Mouse (Mus musculus) 416B (cell line): ENCODE measurements around the gene Arl2bp.

ENCODE experiments used
- DNase-seq: peaks from one replicate; pipeline ENCODE4 v3.0.0; 2011; ENCODE audit warnings: low read depth

Gene Arl2bp

DNA sequence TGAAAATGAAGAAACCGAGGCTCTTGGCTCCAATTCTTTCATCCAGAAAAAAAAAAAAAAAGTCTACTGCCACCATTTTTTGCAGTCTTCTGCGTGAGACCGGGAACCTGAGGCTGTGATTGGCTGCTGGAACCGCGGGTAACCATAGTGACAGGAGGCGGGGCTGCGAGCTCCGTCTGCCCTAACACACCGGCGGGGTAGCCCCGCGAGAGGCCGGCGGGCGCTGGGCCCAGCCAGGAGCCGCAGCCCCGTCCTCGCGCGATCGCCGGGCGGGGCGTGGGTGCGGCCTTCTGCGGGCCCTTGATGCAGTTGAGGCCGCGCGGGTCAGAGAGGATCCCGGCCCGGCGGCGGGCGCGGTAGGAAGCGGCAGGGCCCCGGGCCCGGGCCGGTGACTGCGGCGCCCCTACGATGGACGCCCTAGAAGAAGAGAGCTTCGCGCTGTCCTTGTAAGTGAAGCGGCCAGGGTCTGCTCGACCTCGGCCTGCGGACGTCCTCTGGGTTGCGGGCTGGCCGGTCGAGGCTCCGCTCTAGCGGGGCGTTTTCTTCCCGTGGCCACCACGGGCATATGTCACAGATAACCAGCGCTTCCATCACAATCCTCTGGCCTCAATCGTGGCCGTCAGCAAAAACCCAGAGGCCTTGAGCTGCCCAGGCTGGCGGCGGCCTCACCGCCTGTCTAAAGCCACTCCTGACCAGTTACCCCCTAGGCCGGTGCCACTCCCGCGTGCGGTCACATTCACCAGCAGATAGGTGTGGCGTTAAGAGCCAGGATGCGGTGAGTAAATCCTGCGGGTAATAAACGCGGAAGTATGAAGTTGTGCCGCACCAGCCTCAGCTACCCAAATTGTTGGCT is at the start of gene Arl2bp:
TSS of gene Arl2bp (plus strand) at position 145 of the 853 bp plus-strand sequence.
- DNase-seq, result peak; percentile 95

DNA sequence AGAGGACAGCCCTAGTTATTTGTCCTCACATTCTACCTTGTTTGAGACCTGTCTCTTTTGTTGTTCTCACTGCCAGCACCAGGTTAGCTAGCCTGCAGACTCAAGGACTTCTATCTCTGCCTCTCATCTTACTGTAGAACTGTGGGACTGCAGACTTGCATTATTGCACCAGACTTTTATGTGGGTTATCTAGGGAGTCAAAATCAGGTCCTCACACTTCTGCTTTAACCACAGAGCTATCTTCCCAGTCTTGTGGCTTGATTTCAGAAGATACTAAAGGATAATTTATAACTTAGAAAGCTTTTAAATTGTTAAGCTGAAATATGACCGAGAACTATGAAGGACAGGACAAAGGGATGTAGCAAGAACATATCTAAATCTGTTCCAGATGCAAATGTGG is 41.5 kb upstream of the Arl2bp start:
- DNase-seq, result peak; percentile 21

DNA sequence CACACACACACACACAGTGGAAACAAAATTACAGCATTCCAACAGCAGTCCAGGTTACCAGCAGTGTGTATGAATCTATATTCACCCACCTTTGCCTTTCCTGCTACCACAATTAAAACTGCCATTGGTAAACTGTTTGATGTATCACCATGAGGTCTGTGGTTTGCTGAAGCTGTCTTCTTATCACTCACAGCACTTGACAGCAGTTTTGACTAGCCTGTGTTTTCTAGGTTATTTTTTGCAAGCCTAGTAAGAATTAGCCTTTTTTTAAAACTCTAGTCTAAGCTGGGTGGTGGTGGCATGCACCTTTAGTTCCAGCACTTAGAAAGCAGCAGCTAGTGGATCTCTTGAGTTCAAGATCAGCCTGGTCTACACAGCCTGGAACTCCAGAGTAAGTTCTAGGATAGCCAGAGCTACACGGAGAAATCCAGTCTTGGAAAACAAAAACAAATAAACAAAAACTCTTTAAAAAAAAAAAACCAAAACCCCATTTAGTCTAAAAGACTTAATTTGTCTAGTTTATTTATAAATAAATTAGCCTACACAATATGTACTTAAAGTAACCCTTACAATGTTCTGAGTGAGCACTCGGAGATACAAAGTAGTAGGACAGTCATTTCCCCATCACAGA is 32.7 kb upstream of the Arl2bp start:
- peak; percentile 52 for DNase-seq

DNA sequence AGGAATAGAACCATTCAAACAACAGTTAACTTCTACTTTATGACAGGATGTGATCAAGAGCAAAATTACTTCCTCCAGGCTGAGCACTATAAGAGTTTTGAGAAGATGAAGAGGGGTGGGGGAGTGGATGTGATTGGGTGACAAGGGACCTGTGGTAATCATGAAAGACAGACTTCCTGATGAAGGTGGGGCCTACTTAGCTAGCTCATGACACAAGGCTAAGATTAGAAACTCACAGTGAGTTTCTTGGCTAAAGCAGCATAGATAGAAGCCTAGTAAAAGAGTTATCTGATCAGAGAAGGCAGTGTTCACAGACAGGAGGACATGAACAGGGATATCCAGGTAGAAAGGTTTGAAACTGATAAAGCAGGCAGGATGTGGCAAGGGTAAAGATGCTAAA is 32.2 kb upstream of the Arl2bp start:
- DNase-seq, result peak; percentile 99

DNA sequence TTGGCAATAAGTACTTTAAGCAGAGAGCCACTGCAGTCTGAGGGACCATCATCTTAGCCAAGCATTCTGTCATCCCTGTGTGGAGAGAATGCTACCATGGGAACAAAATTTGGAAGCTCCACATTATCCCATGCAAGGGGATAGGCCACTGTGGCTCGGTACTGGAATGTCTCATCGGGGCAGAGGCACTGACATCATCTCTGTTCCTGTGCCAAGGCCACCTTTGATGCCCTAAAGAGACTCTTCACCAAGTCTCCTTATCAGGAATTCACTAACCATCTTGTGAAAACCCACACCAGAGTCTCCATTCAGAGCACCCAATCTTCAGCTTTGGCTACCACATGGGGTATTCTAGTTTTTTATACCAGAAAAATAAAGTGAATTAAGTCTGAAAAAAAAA is 25.2 kb upstream of the Arl2bp start:
- no peak for DNase-seq

DNA sequence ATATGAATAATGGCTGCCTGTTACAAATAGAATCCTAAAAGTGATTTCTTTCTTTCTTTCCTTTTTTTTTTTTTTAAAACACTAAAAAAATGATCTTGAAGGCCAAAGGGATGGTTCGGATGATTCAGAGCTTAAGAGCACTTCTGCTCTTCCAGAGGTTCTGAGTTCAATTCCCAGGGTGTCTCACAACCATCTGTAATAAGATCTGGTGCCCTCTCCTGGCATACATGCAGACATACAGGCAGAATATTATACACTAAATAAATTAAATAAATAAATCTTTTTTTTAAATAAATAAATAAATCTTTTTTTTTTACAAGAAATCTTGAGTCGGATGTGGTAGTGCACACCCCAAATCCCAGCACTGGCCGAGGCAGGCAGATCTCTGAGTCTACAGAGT is 24.5 kb upstream of the Arl2bp start:
- DNase-seq, result peak; percentile 60

DNA sequence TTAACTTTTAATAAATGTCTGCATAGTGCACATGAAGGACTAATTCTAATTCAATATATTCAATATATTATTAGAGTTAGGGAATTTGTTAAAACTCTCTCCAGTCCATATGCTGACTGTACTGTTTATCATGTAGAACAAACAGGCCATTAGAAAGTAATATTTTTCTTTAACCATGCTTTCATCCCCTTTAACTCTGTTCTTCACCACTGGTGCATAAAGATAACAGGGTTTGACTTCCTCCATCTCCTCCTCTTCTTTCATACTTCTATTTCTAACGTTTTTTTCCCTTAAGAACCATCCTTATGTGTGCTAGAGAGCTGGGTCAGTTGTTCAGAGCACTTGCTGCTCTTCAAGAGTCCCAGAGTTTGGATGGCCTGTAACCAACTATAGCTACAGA is 21.2 kb upstream of the Arl2bp start:
- DNase-seq, result no peak

DNA sequence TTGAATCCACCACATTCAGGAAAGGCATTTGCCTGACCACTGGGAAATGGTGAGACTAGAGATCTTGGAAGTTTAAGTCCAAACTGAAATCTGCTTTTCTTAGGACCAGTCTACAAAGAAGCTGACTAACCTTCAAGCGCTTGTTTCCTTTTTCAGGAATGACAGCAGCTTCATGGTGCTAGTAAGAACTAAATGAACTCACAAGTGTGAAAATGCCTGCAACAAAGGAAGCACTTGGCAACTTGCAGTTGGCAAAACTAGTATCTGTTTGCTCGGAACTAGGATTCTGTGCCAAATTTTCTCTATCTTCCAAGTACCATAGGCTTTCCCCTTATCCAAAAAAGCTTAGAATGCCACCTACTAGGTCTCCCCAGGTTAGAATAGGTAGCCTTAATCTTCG is 20.2 kb upstream of the Arl2bp start:
- DNase-seq, result no peak

DNA sequence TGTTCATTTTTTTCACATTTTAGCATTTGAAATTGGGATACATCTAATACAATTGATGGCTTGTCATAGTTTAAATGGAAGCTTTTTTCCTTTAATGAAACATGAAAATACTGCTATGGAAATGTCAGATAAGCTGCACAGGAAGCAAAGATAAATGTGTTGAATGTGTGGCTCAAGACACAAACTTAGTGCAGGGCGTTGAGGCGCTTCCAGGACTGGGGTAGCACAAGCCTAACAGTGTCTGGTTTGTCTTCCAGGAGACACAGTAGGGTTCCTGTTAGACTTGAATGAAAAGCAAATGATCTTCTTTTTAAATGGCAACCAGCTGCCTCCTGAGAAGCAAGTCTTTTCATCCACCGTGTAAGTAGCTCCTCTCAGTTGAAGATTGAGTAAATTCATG is 16.9 kb upstream of the Arl2bp start:
- DNase-seq, result no peak

DNA sequence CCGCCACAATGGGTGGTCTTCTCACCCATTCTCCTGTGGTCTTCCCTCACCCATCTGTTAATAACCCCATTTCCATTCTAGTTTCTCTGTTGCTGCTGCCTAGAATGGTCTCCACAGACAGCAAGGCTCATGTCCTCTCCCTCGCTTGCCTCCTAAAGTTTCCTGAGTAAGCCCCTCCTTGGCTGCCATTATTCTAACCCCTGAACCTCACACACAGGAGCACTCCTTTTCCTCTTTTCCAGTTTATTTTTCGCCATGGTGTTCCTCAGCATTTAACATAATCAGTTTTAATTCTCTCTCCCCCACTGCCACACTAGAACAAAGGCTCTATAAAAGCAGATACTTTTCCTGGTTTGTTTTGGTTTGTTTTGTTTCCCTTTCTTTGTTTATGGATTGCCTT is 13.4 kb upstream of the Arl2bp start:
- DNase-seq, result no peak

DNA sequence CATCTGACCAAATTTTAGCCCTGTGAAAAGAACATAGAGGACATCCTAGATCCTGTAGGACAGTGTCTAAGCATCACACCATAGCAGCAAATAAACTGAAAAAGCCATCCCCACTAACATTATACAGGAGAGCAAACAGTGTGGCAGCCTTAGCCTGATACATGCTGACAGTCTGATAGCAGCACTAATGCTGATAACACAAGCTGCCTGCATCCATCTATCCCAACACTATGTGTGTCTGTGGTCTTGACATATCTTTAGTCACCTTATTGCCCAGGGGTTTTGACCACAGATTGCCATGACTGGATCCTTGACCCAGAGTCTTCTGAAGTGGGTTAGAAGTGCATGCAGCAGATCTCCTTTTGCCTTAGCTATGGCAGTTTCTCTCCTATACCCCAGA is 11.4 kb upstream of the Arl2bp start:
- DNase-seq, result no peak

DNA sequence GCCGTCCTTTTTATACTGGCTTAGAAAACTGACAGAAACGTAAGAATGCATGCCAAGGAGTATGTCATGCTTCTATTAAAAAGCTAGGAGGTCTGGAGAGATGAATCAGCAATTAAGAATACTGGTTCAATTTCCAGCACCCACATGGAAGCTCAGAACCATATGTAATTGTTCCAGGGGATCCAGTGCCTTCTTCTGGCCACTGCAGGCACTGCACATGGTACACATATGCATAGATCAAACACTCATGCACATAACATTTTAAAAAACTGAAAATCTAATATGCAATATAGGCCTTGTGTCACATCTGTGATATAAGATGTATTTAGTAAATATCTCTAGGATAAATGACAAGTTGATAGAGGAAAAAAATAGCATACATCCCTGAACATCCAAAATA is 8.4 kb upstream of the Arl2bp start:
- DNase-seq, result peak; percentile 33

DNA sequence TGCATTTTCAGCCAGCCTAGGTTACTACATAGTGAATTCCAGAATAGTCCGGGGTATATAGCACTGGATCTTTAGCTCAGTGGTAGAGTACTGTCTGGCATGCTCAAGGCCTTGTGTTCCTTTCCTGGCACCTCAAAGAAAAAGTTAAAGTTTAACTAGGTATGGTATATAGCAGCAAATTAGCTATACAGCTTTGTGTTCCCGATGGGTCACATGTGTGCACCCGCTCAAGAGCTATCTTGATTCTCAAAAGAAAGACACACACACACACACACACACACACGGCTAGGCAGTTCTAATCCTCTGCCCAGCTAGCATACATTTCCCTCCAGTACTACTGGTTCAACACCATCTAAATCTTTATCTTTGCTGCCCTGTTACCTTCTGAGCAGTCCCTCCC is 6.0 kb upstream of the Arl2bp start:
- DNase-seq, result no peak

DNA sequence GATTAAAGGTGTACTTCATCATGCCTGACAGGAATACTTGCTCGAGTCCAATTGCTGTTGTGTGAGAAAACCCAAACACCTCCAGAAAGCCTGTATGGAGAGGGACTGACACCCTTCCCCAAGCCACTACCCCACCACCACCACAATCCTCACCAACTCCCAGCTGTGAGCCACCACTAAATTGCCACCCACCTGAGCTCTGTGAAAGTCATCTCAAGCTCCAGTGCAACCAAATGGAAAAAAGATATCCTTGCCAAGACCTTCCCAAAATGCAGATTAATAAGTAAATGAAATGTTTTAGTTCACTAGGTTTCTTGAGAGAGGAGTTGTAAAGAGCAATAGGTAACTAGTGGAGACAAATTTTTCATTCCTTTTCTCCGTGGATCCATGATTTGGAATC is 1.7 kb upstream of the Arl2bp start:
- DNase-seq, result no peak

DNA sequence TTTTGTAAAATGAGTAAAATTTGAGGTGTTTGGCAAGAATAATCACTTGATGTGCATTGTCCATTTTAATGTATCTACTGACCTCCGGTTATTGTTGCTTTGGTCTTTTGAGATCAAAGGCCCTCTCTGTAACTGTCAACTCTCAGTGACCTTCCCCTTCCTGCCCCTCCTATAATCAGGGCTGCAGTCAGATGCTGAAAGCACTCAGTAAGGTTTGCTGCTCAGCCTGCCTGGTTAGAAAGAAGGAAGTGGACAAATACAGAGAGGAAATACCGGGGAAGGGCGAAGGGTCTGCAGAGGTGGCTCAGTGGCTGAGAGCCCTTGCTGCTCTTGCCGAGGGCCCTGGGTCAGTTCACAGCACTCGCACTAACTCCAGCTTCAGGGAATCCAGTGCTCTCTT is 8.0 kb downstream of the Arl2bp start:
- DNase-seq, result peak; percentile 24

DNA sequence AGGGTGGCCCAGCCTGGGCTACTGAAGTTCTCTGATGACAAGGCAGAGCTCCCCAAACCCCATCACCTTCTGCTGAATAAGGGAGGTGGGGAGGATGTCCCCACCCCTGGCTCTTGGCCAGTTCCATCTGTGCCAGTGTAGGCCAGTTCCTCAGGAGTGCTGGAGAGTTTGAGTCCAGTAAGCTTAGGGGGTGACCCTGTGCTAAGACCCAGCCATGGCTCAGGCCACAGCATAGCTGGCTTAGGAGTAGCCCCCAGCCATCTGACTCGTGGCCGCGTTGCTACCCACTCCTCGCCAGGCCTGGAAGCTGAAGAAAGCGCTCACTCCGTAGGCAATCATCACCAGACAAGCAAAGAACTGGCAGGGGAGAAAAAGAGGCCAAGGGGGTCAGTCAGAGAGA is 9.5 kb downstream of the Arl2bp start:
- DNase-seq, result no peak

DNA sequence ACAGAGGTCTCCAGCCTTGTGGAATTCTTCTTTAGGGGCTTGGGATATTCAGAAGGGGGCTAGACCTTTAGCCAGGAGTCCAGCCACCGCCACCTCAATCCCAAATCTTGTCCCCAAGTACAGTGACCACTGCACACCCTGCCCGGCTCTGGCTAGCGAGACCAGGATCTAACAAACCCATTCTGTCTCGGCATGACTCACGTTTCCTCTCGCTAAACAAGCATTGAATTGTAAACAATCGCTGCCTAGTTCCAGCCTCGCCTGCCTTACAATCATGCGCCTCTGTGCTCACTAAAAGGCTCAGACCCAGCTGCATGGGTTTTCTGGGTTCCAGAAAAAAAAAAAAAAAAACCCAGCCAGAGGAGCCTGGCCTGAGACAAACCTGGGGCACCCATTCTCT is 12.2 kb downstream of the Arl2bp start:
- DNase-seq, result peak; percentile 64

DNA sequence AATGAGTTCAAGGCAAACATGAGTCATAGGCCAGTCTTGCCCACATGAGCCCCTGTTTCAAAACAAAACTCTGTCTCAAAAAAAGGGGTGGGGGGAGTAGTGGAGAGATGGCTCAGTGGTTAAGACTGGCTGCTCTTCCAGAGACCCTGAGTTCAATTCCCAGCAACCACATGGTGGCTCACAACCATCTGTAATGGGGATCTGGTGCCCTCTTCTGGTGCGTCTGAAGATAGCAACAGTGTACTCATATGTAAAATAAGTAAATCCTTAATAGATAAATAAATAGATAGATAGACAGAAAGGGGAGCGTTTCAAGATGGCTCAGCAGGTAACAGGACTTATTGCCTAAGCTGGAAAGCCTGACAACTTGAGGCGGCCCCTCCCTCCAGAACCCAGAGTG is 14.0 kb downstream of the Arl2bp start:
- peak; percentile 35 for DNase-seq

DNA sequence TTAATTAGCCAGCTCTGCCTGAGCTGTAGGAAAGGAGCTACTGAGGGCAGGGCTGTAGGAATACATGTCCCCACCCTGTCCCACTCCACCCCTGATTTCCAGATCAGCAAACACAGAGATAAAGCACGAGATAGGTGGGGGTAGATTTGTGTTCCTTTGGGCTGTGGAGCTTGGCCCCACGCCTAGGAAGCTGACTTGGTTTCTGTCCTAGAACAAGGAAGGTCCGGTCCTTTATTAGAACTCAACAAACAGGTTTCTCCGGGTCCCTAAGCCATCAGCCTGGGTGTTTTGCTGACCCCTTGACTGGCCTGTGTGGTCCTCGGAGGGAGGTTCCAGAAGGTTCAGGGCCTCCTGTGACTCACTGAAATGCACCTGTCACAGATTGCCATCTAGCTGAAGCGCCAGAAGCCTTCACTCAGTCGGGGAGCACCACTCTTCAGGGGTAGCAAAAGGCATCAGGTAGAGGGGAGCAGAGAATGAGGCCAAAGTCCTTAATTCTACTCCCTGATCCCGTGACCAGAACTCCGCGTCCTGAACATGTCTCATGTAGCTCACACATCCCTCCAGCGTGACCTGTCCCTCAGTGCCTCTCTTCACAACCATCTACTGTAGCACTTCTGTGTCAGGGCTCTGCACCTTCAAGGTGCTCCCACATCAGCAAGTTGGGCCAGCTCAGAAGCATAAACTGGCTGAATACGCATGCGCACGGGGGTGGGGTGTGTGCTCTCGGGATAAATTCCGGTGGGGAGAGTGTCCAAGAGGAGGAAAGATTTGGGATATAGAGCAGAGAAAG is 16.5 kb downstream of the Arl2bp start:
- no peak for DNase-seq

DNA sequence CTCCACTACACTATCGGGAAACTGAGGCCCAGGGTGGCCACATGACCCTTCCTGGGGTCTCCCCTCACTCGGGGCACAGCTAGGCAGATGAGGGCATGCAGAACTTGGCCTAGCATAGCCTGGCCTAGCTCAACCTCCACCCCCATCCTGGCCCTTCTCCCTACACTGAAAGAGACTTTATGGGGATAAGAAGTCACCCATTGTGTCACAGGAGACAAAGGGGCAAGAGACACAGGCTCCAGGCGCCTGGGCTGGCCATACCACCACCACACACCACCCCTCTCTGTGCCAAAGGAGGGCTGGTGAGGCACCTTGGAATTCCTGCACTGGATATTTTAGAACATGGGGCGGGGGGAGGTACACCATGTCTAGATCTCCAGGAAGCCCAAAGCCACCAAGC is 17.9 kb downstream of the Arl2bp start:
- DNase-seq, result no peak

DNA sequence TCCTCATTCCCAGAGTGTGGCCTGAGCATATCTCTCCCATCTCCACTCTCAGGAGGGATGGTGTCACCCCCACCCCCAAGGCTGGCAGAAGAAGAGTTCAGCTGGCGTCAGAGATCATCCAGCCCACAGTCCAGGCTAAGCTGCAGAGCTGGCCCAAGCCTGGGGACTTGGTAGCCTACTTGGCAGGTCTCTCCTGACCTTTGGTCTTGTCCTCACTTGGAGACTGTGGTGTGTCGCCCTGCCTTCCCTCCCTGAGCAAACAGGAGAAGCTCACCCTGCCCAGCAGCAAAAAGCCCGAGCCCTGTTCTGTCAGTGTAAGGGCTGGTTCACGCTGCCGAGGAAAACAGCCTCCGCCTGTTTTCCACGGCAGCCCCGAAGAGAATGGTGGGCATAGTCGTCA is 19.6 kb downstream of the Arl2bp start:
- DNase-seq, result no peak

DNA sequence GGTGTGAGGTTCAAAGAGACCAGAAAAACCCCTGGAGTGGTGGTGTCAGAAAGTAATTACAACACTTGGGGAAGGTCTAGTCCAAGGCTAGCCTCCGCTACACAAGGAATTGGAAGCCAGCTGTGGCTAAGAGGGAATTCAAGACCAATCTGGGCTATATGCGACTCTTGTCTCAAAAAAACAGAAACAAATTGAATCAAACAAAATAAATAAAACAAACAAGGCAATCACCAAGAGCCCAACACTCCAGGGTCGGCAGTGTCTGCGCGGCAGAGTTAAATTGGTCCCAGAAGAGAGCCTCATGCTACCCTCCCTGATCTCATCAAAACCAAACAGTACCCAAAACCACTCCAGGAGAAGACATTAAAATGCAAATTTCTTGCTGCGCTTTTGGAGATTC is 28.3 kb downstream of the Arl2bp start:
- DNase-seq, result no peak
